Mouse (Mus musculus) layer of hippocampus, postnatal 36 days (tissue): ENCODE measurements around the gene St8sia1. TPM values are rescaled to one million over a fixed set of nuclear protein-coding genes. Genes with fewer than 3 reads are reported as not detected.

Experiments
- DNase-seq, 2 experiments: peaks; one replicate each; pipeline ENCODE4 v3.0.0; 2022
- total RNA-seq, 2 experiments: library from RNA; stranded (reverse); gene quantifications; 2 replicates each; pipeline ENCODE4 v1.2.3; 2021

The St8sia1 gene
- total RNA-seq, 2 experiments from 2014 or later: 34.6 to 34.9 TPM

DNA sequence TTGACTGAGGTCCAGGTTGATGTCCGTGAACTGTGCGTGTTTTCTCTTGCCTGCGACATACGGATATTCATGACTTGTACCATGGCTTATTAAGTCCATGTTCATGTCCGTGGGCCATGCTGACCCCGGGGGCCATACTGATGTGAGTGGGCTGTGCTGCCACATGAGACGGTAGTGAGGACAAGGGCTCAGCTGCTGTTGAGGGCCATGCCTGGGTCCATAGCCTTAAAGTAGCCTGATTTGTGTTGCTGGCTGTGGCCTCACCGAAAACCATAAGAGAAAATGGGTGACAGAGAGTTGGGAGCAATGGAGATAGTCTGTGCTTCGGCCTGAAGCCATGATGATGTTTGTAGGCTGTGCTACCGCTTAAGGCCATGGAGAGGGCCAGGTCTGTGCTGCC, 145.9 kb downstream of the St8sia1 start:
- no peak for DNase-seq

GRCm38 (mm10) chr6:142815513-142815912, 148.7 kb downstream of the St8sia1 start:
- DNase-seq: no peak

GRCm38 (mm10) chr6:142814495-142814921, 149.7 kb downstream of the St8sia1 start:
- peak; percentile 76 to 79 for DNase-seq

GRCm38 (mm10) chr6:142814011-142814410, 150.2 kb downstream of the St8sia1 start:
- DNase-seq: no peak

GRCm38 (mm10) chr6:142812969-142813368, 151.3 kb downstream of the St8sia1 start:
- DNase-seq: no peak

- no peak for DNase-seq
Measured at GRCm38 (mm10) chr6:142810239-142810638, 154.0 kb downstream of the St8sia1 start.

DNA sequence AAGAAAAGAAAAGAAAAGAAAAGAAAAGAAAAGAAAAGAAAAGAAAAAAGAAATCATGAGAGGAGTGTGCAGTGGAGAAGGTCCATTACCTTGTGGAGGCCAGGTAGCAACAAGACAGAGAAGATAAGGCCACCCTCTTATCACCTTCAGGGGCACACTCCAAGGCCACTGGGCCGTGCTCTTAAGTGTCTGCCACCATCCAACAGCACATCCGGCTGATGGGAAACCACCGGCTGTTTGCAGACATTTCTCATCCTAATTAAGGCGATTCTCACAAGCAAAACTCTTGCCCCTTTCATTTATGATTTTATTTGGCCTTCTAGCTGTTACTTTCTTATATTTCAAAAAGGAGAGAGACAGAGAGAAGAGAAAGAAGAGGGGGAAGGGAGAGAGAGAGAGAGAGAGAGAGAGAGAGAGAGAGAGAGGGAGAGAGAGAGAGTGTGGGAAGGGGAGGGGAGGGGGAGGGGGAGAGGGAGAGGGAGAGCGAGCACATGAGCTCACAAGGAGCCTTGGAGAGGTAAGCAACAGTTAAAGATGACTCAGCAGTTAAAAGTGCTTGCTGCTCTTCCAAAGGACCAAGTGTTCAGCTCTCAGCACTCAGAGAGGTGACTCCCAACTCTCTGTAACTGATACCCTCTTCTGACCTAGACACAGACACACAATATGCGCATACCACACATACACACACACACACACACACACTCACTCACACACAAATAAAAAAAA, 154.7 kb downstream of the St8sia1 start:
- DNase-seq: no peak

DNA sequence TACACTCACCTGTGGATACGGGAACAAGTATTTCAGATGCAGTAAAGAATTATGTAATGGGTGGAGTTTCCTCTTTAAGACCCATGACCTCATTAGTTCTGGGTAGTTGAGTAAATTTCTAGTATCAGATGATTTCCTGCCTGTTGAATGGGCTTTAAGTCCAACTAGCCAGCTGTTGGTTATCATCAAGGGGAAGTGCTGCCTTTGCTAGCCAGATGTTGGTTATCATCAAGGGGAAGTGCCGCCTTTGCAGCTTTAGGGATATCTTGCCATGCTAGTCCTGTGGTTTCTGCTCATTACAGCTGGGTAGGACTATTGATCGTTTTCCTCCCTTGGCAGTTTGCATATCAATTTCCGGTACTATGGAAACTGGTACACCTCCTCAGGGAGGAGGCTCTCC, 157.9 kb downstream of the St8sia1 start:
- no peak for DNase-seq

DNA sequence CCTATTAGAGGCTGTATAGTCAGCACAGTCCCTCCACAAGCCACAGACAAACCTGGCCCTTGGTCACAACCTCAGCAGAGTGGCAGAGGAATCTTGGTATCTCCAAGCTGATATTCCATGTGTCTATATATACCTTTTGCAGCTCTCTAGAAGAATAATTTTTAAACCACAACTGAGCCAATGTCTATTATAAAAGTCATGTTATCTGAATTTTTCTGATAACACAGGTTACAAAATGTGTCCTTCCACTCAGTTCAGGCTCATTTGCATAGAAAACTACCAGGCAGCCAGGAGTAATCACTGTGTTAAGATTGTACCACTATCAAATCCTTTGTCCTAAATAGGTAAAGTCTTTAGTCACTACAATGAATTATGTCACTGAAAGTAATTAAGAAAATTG, 159.8 kb downstream of the St8sia1 start, which contains the start of gene Sult6b2:
Gene Sult6b2, minus strand, starts transcription at position 101 of the 400 bp plus-strand sequence.
- DNase-seq: no peak

DNA sequence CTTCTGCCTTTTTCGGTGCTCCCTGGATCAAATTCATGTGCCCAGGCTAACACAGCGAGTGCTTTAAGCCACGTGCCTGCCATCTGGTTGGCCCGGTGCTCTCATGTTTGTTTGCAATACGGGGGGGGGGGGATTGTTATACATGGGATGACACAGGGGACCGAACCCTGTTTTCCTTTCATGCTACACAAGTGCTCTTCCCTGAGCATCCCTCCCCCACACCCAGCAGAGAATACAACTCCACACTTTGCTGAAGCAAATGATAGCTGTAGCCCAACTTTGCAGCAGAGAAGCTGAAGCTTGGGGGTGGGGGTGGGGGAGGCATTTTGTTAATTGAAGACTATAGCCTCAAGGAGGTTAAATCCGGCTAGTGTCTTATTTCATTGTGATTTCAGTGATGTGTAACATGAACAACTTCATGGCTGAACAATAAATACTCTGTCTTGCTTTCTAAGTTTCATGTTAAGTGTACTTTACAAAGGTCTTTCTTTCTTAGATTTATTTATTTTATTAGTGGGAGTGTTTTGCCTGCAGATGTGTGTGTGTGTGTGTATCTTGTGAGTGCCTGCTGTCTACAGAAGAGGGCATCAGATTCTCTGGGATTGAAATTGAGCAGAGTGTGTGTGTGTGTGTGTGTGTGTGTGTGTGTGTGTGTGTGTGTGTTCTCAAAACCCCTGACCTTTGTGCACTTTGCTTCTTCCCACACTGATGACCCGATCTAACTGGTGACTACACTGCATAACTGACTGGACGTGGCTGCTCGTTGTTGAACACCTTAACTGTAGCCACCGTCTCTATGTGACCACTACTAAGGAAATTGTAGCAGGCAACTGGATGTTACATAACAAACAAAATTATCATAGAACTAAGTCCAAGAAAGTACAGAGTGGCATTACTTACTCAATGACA, 161.4 kb downstream of the St8sia1 start:
- no peak for DNase-seq

DNA sequence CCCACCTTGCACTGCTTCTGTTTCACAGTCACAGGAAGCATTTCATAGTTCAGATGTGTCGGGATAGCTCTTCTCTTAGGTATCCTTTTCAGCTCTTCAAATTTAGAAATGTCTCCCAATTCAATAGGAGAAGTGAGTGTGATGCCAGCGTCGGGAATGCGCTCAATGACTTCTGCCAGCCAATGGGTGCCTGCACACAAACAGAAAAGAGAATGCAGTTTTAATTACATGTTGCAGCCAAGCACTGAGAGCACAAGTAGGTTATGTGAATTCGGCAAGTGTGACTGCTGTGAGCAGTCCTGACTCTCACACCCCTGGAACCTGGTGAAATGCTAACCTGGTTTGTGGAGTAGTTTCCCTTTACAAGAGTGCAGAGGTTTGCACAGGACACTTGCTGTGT, 162.6 kb downstream of the St8sia1 start:
- DNase-seq: no peak

DNA sequence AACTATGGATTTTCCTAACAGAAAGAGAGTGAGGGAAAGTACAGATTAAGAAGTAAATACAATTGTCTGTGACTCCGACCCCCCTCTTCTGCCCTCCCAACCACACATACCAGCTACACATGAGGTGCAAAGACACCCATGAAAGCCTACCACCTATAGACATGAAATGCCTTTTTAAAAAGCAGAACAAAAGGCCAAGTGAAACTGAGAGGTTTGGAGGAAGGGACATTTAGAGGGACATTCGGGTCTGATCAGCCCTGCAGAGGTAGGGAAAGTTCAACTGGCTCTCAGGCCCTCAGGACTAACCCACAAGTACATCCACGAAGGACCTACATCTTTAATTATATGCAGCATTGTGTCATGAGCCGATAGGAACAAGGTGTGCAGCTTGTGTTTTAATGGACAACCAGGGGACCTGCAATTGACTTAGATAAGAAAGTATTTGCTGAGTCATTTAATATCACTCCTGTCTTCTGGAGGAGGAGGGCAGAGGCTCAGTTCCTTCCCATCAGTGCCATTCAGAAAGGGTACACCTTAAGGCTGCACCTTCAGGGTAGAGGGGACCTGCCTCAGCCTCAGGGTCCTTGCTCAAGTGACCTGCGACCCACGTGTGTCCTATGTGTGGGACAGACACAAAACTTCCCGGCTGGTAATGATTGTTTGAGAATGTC, 164.4 kb downstream of the St8sia1 start:
- DNase-seq: no peak

DNA sequence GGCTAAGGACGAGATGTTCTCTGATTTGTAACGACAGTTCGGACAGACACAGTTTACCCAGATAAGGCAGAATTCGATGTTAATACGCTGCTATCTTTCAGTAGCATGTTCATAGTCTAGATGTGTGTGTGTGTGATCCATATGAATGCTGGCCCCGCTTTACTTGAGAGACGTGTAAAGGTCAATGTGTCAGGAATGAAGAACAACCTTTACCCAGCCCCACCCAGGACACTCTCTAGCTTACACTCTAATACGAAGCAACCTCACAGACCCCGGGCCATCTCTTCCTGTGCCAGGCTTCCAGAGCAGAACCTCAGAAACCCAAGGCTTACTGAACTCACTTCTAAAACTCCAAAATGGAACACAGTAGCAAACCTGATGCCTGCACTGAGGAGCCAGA, 165.4 kb downstream of the St8sia1 start:
- no peak for DNase-seq

GRCm38 (mm10) chr6:142797996-142798395, 166.3 kb downstream of the St8sia1 start:
- no peak for DNase-seq

DNA sequence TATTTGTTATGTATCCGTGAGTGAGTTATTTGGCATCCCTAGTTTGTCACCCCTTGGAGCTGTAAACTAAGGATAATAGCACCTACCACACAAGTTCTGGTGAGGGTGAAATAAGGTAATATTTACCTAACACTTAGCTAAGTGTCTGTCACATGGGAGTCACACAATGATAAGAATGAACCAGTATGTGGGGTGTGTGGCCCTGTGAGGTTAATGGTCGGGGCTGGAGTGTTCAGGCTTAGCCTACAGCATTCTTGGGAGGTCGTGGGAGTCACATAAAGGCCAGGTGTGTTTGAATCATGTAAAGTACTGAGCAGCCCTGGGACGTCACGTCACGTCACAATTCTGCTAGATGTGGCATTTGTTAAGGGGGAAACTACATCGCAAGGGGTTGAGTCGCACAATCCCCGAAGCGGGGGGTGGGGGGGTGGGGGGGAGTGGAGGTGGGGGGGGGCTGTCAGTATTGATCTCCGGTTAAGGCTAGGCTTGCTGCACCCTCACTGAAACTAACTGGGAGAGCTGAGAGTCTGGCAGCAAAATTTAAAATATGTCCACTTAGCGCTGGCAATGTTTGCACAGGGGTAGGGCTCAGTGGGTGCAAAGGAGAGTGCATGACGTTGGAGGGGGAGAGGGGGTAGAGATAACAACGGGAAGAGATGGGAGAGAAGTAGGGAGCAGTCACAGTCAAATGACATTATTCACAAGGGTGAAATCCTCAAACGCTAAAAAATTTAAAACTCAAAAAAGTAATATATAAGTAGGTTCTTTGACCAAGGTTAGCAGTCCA, 168.4 kb downstream of the St8sia1 start:
- DNase-seq: no peak

- DNase-seq: no peak
Measured at GRCm38 (mm10) chr6:142795087-142795486, 169.2 kb downstream of the St8sia1 start.

- DNase-seq: no peak
Measured at GRCm38 (mm10) chr6:142793468-142793867, 170.8 kb downstream of the St8sia1 start.

GRCm38 (mm10) chr6:142792241-142792968, 171.8 kb downstream of the St8sia1 start:
- DNase-seq: no peak

GRCm38 (mm10) chr6:142789736-142790135, 174.5 kb downstream of the St8sia1 start:
- no peak for DNase-seq

DNA sequence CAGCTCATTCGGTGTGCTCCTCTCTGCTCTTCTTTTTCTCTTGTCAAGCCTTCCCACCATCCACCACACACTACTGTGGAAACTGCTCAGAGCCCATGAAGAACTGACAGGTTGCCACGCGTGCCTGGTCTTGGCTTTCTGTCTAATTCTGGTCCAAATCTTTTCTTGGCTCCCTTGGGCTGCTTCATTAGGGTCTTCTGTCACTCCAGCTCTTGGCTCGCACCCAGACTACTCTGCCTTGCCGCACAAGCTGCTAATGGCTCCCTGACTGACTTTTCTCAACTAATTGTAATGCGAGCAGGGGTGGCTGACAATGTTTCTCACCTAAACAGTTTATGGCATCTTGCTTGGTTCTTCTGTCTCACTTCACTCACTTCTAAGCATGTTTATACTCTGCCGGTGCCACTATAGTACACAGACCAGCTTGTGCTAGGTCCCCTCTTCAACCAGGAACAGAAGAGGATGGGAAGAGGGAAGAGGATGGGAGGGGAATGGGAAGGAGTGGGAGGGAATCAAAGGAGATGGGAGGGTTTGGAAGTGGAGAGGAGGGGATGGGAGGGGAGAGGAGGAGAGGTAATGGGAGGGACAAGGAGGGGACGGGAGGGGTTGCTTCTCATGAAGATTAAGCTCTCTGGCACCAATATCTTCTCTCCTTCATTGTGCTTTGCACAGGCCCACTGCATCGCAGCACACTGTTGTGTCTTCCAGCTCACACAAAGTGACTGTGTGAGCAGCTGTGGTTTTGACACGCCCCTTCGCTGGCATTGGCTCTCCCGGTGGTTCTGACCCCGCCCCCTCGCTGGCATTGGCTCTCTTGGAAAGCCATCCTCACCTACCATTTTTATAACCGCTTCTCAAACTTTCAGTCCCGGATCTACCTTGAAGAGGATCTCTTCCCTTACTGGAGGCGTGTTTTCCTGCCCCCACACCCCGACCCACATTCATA, 175.9 kb downstream of the St8sia1 start:
- DNase-seq: peak in 1 of 2 experiments; percentile 24
